Mouse (Mus musculus) G1E (cell line): Measurements from ENCODE around the gene Prkrip1. TPM values are rescaled to one million over a fixed set of nuclear protein-coding genes. Genes with fewer than 3 reads are reported as not detected.

Source experiments
- ATAC-seq: 2 replicates; pipeline ENCODE4 v1.8.0; 2016; ENCODE audit warnings: mild to moderate bottlenecking; ENCODE audit not compliant: insufficient number of reproducible peaks, poor library complexity, low FRiP score, severe bottlenecking; ENCODE audit errors: extremely low read depth
- DNase-seq: peaks from one replicate; pipeline ENCODE4 v3.0.0; 2012; ENCODE audit warnings: low spot score
- H3K27me3 ChIP-seq: 2 replicates; pipeline ENCODE4 v1.6.1; 2012; ENCODE audit warnings: mild to moderate bottlenecking, low read length, inconsistent platforms; ENCODE audit not compliant: insufficient read depth
- H3K36me3 ChIP-seq: replicated peaks from 2 replicates; pipeline ENCODE3; 2012; ENCODE audit warnings: mild to moderate bottlenecking, inconsistent platforms
- H3K4me1 ChIP-seq: 2 replicates; pipeline ENCODE4 v1.6.1; 2012; ENCODE audit warnings: low read depth, low read length, inconsistent platforms, mixed read lengths; ENCODE audit not compliant: insufficient read depth
- H3K4me3 ChIP-seq: 2 replicates; pipeline ENCODE4 v1.5.1; 2012; ENCODE audit warnings: low read depth, mild to moderate bottlenecking, inconsistent platforms, low read length, moderate library complexity, mixed read lengths
- H3K9me3 ChIP-seq: replicated peaks from 2 replicates; pipeline ENCODE4 v1.6.1; 2012; ENCODE audit warnings: inconsistent platforms
- CTCF ChIP-seq: IDR thresholded peaks from 2 replicates; pipeline ENCODE4 v1.5.1; 2012; ENCODE audit warnings: low read depth, low read length, inconsistent platforms, mixed read lengths
- GATA1 ChIP-seq: IDR thresholded peaks from 2 replicates; pipeline ENCODE4 v1.6.1; 2012; ENCODE audit warnings: borderline replicate concordance, low read length, inconsistent platforms, mixed read lengths
- GATA2 ChIP-seq: IDR thresholded peaks from 2 replicates; pipeline ENCODE4 v1.6.1; 2012; ENCODE audit warnings: low read depth, low read length, inconsistent platforms, borderline replicate concordance
- POLR2AphosphoS5 ChIP-seq: IDR thresholded peaks from 2 replicates; pipeline ENCODE4 v1.6.1; 2012; ENCODE audit warnings: low read depth, low read length, inconsistent platforms; ENCODE audit not compliant: insufficient replicate concordance
- TAL1 ChIP-seq: conservative IDR thresholded peaks from 2 replicates; pipeline ENCODE4 v1.6.1; 2012; ENCODE audit warnings: low read depth, low read length, inconsistent platforms, mixed read lengths
- polyA plus RNA-seq: library from polyadenylated mRNA; stranded (reverse); fragments of >175 nt; gene quantifications from 2 replicates; pipeline ENCODE4 v1.2.3, GENCODE M21; 2012
- total RNA-seq, 2 experiments: library from RNA; stranded (forward) in 1 of 2; stranded (reverse) in 1 of 2; fragments of 200-1000 nt in 1 of 2; fragments of >200 nt in 1 of 2; fragmentation: Nextera tagmentation in 1 of 2; gene quantifications; 2 replicates each; pipeline ENCODE4 v1.2.3; 2014 to 2017

Prkrip1 gene
- total and polyA plus RNA-seq, 3 experiments = 12.8 to 55.5 (median 52.3) TPM

- 0 out of 2 replicates have a peak, but pooled peaks cover 7% of the 10 kb centered on the region for H3K9me3 ChIP-seq
- DNase-seq (peak; percentile 18), ATAC-seq (no peak)
- TF ChIP-seq POLR2AphosphoS5 (no peak), GATA1 (no peak)
- H3K4me3 ChIP-seq = no peak overlapping the region; the same call in 1 of the 2 replicates
- H3K36me3 ChIP-seq = peaks cover 27% of the 10 kb centered on the region
- H3K27me3 ChIP-seq = no peaks in the 10 kb centered on the region
- peaks cover 72% of the 10 kb centered on the region for H3K4me1 ChIP-seq
Measured at GRCm38 (mm10) chr5:136146936-136147335, 51.8 kb downstream of the Prkrip1 start.

- H3K4me1 ChIP-seq = peaks cover 69% of the 10 kb centered on the region
- H3K27me3 ChIP-seq = no peaks in the 10 kb centered on the region
- 0 out of 2 replicates have a peak, but pooled peaks cover 4% of the 10 kb centered on the region for H3K9me3 ChIP-seq
- no peak for DNase-seq
- ATAC-seq = no peak
- H3K4me3 ChIP-seq = peak overlapping the region; percentile 43; the same call in 1 of the 2 replicates
- TF ChIP-seq TAL1 = peak; percentile 34; the same call in 1 of the 2 replicates
- TF ChIP-seq GATA1 = no peak
- peaks cover 38% of the 10 kb centered on the region for H3K36me3 ChIP-seq
Measured at GRCm38 (mm10) chr5:136144606-136145430, 53.9 kb downstream of the Prkrip1 start.

GRCm38 (mm10) chr5:136143161-136143755 lies 55.5 kb downstream of the Prkrip1 start:
- Histone ChIP-seq H3K9me3 (0 out of 2 replicates have a peak, but pooled peaks cover 4% of the 10 kb centered on the region), H3K27me3 (no peaks in the 10 kb centered on the region), H3K36me3 (peaks cover 54% of the 10 kb centered on the region), H3K4me1 (peaks cover 72% of the 10 kb centered on the region), H3K4me3 (no peak overlapping the region)
- ATAC-seq (no peak), DNase-seq (no peak)
- TF ChIP-seq GATA1 (no peak), CTCF (peak; percentile 43; the same call in 1 of the 2 replicates)

- Histone ChIP-seq H3K4me3 (no peak overlapping the region), H3K27me3 (no peaks in the 10 kb centered on the region), H3K36me3 (peaks cover 56% of the 10 kb centered on the region), H3K9me3 (0 out of 2 replicates have a peak, but pooled peaks cover 4% of the 10 kb centered on the region), H3K4me1 (peaks cover 72% of the 10 kb centered on the region)
- DNase-seq (no peak), ATAC-seq (no peak)
- TF ChIP-seq GATA2 (no peak), GATA1 (no peak), CTCF (no peak), TAL1 (no peak), POLR2AphosphoS5 (no peak)
Measured at GRCm38 (mm10) chr5:136142746-136143145, 56.0 kb downstream of the Prkrip1 start.

GRCm38 (mm10) chr5:136140057-136140482 lies 58.7 kb downstream of the Prkrip1 start:
- Histone ChIP-seq H3K4me3 (no peak overlapping the region), H3K27me3 (no peaks in the 10 kb centered on the region), H3K9me3 (0 out of 2 replicates have a peak, but pooled peaks cover 4% of the 10 kb centered on the region), H3K4me1 (peaks cover 64% of the 10 kb centered on the region), H3K36me3 (peaks cover 54% of the 10 kb centered on the region)
- no peak for TF ChIP-seq CTCF
- no peak for TF ChIP-seq POLR2AphosphoS5
- TF ChIP-seq TAL1 = no peak
- no peak for TF ChIP-seq GATA2
- no peak for TF ChIP-seq GATA1
- DNase-seq (no peak), ATAC-seq (no peak)

- peaks cover 61% of the 10 kb centered on the region for H3K36me3 ChIP-seq
- H3K4me3 ChIP-seq = no peak overlapping the region; the same call in 1 of the 2 replicates
- no peak for TF ChIP-seq POLR2AphosphoS5
- TF ChIP-seq GATA2 = no peak
- no peak for TF ChIP-seq GATA1
- no peak for TF ChIP-seq CTCF
- TF ChIP-seq TAL1 = no peak
- DNase-seq = no peak
- H3K4me1 ChIP-seq = peaks cover 64% of the 10 kb centered on the region
- no peaks in the 10 kb centered on the region for H3K27me3 ChIP-seq
- H3K9me3 ChIP-seq = 0 out of 2 replicates have a peak, but pooled peaks cover 4% of the 10 kb centered on the region
- ATAC-seq = no peak
Measured at GRCm38 (mm10) chr5:136139393-136139792, 59.4 kb downstream of the Prkrip1 start.
